Mouse (Mus musculus): ENCODE data around the gene Ascl5. TPM values are rescaled to one million over a fixed set of nuclear protein-coding genes. Genes with fewer than 3 reads are reported as not detected.

Ascl5 gene
- not detected for total RNA-seq (2021)
- long read RNA-seq, experiment 1 = 0 reads
- long read RNA-seq, experiment 2 = 0 reads

DNA sequence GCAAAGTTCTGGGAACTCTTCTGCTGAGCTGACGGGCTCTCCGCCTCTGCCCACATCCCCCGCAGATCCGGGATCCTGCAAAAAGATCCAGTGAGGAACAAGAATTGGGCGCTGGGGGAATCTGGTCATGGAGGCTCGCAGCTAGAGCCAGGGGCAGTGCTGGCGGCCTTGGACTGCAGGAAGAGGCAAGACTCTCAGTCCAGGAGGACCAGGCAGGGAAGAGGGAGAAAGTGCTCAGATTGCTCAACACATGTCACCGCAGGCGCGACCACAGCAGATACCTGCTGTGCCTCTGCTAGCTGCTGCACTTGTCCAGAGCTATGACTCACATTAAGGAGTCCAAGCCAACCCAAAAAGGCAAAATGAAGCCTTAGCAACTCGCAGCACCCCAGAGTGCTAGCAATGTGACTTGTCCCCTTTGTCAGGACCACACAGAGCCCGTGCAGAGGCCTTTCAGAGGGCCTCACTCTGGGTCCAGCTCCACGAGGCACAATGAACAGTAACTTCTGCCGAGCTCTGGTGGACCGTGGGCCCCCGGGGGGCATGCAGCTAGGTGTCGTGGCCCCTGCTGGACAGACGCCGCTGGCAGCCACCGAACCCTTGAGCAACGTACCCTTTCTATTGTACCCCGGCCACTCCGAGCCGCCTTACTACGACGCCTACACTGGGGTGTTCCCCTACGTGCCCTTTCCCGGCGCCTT lies at the start of gene Ascl5:
Gene Ascl5 (plus strand): TSS at position 493 of the 701 bp plus-strand sequence.
- no peak for DNase-seq
- intact Hi-C loops (cut with DNase I) = no loop called here

DNA sequence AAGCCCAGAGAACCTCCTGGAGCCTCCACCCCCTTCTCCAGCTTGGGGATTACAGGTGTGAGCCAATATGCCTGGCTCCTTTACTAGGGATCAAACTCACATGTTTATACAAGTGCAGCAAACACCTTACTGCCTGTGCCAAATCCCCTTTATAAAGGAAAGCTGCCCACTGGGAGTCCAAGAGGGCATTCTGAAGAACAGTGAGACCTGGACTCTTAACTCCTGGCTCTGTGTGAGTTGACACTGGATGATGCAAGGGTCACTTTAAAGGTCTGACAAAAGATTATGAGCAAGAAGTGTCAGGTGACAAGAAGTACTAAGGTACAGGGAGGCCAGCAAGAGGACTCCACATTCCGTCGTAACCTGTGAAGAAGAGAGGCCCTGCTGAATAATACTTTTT lies 49.2 kb upstream of the Ascl5 start:
- no peak for DNase-seq
- intact Hi-C loops (cut with DNase I) = no loop called here

DNA sequence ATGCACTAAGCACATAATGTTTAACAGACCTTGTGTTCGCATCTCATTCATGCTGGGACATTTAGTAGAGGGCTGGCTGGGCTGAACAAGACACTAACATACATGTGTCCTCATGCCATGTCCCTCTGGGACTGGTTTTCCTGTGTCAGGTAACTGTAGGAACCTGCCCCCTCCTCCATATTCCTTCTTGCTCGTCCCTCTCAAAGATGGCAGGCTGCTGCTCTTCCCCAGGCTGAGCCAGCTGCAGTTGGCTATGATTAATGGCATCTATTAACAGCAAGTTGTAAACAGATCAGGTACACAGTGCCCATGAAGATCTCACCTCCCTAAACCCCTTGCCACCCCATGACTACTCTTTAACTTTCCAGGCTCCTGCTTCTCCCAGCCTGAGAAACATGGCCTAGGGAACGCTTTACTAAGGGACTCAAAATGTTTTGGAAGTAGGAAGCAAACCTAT lies 44.3 kb upstream of the Ascl5 start, which contains the start of gene Igfn1:
Gene Igfn1 (minus strand): TSS at position 51 of the 457 bp plus-strand sequence.
- DNase-seq = no peak
- intact Hi-C loops (cut with DNase I) = no loop called here

DNA sequence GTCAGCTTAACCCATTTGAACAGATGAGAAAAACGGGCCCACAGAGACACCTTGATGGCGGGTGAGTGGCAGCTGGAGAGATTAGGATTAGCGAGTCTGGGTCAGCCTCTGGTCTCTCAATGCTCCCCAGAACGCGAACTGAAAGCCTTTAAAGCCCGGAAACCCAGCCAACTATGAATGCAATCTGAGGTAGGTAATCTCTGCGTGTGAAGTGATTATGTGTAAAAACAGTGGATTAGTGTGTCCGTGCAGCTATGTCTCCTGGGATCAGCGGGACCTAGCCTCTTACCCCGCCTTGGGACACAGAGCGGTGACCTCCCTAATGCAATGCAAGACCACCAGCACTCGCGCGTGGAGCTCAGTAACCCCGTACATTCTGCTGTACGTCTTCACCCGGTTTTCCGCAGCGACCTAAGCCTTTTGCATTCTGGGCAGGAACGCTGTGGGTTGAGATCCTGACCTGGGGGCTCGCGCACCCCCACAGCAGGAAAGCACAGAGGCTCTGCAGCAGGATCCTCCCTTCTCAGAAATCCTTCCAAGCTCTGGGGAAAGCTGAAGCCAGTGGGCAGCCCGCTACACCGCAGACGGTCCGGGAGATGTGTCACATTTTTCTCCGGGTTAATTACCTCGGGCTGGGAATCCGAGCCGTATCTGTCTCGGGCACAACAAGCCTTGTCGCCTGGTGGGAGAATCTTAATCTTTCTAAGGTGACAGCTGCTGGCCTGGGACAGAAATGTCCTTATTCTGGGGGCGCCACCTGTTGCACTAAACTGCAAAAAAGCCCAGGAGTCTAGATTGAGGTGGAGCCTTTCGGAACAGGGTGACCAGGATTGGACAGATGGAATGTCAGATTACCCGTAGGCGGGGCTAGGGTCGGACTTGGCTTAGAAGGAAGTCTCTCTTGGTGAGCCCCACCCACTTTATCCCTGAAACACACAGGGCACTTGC lies 43.1 kb upstream of the Ascl5 start, which contains the start of gene Tmem9:
Gene Tmem9 (plus strand): TSS at position 940 of the 948 bp plus-strand sequence.
- DNase-seq = peak; percentile 77 to 78
- intact Hi-C loops (cut with DNase I) = no loop called here

DNA sequence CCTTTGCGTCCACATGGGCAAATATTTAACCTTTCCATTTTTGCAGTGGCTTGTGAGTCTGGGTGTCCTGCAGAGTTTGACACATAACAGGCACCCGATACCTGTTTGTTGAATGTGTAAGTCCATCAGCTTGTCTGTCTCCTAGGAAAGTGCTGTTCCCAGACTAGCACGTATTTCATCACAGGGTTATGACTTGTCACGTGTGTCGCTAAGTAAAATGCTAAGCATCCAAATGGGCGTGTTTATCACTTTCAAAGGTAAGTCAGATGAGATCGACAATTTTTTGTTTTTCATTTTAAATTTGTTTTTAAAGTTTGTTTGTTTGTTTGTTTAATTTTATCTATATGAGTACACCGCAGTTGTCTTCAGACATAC lies 42.5 kb upstream of the Ascl5 start:
- intact Hi-C loops (cut with DNase I) = no loop called here

DNA sequence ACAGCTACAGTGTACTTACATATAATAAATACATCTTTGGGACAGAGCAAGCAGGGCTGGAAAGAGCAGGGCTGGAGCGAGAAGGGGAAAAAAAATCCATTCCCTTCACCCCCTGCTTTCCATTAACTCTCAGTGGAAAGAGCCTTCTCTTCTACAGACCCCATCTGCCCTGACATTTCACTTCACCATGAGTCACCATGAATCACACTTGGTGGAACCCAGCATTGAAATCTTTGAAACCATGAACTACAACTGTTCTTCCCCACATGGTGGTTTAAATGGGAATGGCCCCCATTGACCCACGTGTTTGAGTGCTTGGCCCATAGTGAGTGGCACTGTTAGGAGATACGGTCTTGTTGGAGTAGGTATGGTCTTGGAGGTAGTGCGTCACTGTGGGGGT lies 40.4 kb upstream of the Ascl5 start:
- DNase-seq = no peak
- intact Hi-C loops (cut with DNase I) = loop anchor here (5.0 kb wide), 1 partner anchor 53 kb away; no protein-coding TSS in a partner anchor

More for the DNA sequence above, 42.5 kb upstream of the Ascl5 start:
- no peak for DNase-seq

DNA sequence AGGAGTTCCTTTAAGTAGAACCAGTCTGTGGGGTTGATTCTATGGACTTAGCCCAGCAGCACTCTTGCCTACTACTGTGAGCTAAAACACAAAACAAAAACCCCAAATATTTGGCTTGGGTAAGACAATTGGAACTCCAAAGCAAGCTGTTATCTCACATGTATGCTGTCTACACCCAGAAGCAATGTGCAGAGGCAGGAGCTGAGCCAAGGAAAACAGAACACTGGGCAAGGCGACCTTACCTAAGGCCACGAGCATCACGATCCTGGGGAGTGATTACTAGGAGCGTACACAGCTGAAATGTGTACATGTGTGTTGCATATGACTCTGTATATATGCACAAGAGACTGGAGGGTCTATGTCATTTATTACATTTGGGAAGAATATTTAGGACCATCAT lies 37.1 kb upstream of the Ascl5 start:
- intact Hi-C loops (cut with DNase I) = loop anchor here (5.0 kb wide), 1 partner anchor 56 kb away; no protein-coding TSS in a partner anchor
- DNase-seq = no peak

DNA sequence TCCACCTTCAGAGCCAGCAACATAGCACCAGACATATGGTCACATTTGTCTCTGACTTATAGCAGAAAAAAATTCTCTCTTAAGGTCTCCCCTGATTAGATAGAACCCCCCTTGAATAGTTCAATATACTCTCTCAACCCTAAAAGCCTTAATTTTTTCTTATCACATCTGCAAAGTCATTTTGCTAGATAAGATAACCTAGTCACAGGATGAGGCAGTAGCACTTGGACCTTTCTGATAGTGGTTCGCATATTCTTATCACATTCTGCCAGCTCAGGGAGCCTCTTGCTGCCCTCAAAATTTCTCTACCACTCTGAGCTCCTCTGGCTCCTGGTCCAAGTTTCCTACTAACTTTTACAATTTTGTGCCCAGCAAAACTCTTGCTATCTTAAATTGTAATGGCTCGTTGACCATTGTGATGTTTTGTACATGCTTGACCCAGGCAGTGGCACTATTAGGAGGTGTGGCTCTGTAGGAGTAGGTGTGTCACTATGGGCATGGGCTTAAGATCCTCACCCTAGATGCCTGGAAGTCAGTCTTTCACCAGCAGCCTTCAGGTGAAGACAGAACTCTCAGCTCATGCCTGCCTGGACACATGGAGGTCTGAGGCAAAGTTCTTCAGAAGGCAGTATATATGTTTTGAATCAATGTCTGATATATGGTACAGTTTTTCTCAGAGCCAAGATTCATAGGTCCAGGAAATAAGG lies 35.7 kb upstream of the Ascl5 start:
- intact Hi-C loops (cut with DNase I) = loop anchor here (5.0 kb wide), 1 partner anchor 58 kb away; no protein-coding TSS in a partner anchor
- DNase-seq = no peak

DNA sequence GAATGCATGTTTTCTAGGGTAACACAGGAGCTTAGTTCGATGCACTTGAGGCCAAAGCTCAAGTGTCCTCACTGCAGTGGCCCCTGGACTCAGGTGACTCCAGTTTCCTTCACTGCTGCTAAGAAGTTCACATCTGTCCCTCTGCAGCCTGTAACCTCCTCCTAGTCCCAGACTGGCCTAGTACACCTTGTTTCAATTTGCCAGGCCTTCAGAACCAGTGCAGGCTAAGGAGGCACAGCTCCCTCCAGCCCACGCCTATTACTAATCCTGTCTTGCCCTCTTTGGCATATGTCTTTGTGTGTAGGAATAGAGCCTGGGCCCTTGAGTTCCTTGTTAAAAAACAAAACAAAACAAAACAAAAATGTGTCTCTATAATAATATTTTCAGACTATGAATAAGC lies 33.3 kb upstream of the Ascl5 start:
- intact Hi-C loops (cut with DNase I) = no loop called here
- no peak for DNase-seq

DNA sequence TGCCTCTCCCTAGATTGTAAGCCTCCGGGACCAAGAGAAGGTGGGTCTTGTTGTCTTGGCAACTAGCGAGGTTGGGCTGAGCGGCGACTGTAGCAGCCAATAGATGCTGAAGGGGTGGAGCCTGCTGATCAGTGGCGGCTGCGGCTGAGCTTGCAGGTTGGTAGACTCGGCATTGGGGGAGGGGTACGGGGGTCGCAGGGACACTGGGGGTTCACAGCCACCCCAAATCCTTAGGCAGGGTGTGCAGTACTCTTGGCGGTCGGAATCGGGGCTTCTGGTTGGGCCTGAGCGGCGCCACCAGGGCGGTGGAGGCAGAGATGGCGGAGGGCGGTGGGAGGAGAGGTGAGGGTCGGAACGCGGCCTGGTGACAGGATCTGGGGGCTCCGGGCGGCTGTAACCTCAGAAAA lies 32.7 kb upstream of the Ascl5 start:
- DNase-seq = peak; percentile 82 to 89
- intact Hi-C loops (cut with DNase I) = no loop called here

DNA sequence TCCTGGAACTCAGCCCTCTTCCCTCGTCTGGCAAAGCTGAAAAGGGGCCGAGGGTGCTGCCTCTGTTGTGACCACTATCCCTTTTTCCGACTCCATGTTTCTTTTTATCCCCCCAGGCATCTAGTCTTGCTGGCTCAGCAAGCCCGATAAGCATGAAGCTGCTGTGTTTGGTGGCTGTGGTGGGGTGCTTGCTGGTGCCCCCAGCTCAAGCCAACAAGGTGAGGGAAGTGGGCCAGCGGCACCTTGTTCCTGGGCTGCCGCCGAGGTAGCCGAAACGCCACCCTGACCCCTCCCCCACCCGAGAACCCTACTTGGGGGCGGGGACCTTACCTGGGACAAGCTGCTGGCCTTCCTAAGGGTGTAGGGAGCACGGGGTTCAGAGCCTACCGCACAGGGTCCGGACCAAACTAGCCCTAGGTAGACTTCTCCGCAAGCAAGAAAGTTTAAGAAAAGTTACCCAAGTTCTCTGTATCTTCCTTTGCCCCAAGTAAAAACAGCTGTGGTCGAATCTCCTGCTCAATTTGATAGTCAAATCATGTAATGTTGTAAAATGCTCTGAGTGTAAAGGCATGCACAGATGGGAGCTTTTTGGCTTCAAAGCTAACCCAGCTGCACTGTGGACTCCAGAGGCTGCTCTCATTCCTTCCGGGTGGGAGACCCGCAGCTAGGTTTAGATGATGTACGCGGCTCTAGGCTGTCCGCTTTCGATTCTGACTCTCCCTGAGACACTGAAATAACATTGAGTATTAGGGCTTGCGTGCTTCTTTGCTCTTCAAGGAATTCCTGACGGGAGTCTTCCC lies 32.0 kb upstream of the Ascl5 start:
- intact Hi-C loops (cut with DNase I) = no loop called here
- no peak for DNase-seq

DNA sequence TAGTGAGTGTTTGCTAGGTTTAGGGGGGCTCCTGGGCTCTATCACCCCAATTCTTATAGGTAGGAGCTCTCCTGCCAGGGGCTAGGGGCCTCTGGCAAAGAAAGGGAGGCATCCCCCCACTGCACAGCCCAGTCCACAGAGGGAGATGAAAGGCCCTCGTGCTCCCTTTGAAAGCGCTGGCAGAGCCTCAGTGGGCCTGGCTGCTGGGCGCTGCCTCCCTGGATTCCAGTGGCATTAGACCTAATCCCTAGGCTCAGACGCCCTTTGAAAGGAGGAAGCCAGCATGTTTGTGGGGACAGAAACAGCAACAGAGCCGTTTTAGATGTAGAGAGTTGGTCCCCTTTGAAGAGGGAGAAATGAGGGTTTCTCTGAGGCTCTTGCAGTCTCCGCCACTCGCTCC lies 20.4 kb upstream of the Ascl5 start:
- no peak for DNase-seq
- intact Hi-C loops (cut with DNase I) = no loop called here

DNA sequence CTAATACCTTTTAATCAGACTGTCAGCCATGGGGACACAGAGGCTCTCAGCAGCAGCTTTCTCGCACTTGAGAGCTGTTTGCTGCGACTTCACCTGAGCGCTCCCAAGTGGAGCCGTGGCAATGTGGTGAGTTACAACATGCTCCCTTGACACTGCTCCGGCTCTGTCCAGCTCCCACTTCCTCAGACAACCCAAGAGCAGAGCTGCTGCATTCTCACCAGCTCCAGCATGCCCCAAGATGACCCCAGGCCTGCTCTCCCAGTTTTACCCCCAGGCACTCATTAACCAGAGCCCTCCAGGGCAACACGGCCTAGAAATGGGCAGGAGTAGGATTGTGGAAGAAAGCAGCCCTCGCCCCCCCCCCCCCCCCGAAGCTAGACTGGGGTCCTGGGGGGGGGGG lies 18.9 kb upstream of the Ascl5 start:
- intact Hi-C loops (cut with DNase I) = no loop called here
- no peak for DNase-seq

DNA sequence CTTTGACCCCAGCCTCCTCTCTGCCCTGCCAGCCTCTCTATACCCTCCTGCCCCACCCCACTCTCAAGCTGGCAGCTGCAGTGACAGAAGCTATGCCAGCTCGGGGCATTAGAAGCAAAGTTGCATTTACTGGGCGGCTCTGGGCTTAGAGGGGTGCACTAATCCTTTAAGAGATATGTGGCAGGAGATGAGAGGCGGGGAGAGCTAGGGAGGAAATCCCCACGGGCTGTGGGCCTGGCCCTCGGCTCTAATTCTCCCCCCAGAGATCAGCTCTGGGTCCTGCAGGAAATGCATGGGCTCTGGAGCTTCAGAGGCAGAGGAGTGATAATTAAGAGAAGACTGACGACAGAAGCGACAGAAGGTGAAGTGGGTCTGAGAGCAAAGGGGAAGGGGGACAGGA lies 17.6 kb upstream of the Ascl5 start:
- intact Hi-C loops (cut with DNase I) = no loop called here
- DNase-seq = no peak

DNA sequence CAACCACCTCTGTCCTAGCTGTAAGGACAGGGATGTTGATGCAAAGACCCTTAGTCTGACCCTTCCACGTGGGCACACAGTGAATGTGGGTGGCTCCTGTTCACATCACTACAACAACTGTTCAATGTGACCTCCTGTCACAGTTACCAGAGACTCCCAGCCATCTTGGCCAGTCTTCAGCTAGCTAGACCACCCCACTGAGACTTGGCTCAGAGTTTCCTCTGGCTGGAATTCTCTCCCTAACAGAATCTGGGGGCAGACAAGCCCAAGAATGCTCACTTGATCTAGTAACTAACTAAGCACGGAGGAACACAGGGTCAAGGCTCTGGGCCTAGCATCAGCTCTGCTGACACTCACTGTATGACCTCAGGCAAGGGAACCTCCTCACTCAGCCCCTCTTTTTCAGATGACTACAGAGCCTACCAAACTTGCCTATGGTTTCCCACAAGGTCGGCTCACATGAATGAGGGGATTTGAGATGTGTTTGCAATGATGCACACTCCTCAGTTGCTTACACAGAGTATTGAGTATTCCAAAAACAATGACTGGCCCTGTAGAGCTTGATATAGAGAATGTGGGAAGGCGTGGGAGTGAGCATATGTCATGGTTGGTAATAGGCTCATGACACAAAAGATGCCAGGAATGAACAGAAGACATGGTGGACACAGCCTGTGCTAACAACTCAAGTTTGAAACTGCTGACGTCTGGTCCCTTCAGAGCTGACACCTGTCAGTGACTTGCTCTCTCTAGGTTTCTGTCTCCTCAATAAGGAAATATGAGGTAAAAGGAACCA lies 11.7 kb upstream of the Ascl5 start:
- intact Hi-C loops (cut with DNase I) = no loop called here

DNA sequence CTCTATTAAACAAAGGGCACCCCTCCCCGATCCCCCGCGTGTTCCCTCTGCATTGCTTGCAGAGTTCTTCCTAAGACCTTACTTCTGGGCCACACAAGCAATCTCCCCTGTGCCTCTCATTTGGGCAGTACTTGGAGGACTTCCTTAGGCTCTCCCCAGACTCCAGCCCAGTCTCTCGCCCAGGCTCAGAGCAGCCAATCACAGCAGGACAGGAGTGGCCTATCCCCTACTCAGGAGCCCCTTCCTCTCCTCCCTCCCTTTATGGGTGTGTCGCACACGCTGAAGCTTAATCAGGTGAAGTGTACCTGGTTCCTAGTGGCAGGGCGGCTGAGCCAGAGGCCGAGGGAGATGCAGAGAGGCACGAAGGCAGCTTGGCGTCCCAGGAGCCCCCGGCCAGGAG lies 10.2 kb upstream of the Ascl5 start:
- intact Hi-C loops (cut with DNase I) = loop anchor here (5.0 kb wide), 1 partner anchor 83 kb away; no protein-coding TSS in a partner anchor
- DNase-seq = no peak

More for the DNA sequence above, 11.7 kb upstream of the Ascl5 start:
- DNase-seq = no peak

DNA sequence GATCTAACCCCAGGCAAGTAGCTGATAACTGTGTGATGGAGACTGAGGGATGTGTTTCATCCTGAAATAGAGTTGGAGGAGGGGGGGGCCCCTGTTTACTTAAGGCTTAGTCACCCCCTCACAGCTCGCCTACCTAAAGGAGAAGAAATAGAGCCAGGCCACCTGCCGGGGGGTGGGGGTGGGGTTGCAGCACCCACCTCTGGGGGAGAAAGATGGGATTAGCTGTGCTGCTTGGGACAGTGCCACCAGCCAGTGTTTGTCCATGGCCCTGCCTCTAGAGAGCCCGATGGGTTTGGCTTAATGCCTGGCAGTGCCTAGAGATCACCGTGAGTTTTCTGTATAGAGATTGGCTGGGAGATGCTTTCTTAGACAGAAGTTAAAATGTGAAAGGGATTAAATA lies 9.7 kb upstream of the Ascl5 start:
- intact Hi-C loops (cut with DNase I) = loop anchor here (5.0 kb wide), 1 partner anchor 84 kb away; no protein-coding TSS in a partner anchor

DNA sequence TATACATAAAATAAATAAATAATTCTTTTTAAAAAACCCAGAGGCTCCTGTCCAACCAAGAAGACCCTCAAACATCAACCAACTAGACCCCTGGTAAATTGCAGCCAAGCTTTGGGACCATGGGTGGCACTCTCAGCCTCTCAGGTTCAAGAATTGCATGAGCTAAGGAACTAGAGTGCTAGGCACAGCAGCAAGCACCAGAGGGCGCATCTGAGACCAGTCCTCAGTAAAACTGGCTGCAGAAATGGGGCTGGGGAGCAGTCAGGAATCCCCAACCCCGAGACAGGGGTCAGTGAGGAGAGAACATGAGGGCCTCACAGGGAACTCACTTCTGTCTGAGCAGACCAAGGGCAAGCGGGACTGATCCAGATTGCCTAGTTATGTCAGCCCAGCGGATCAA lies 4.8 kb upstream of the Ascl5 start:
- peak; percentile 33 to 35 for DNase-seq
- intact Hi-C loops (cut with DNase I) = loop anchor here (2.0 kb wide), 1 partner anchor 131 kb away; no protein-coding TSS in a partner anchor

More for the DNA sequence above, 9.7 kb upstream of the Ascl5 start:
- no peak for DNase-seq

DNA sequence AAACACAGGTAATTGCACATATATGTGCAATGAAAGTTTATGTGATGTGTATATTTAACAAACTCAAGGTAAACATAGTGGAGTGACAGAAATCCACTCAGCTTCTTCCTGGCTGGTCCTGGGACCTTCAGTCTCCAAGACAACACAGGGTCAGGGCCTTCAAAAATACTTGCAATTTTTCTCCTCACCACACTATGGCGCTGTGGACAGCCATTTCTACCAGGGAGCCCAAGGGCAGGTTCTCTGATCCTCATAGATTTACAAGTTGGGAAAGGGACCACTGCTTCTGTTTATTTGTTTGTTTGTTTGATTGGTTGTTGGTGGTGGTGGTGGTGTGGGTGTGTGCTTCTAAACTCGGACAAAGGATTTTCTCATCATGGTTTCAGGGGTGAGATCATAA lies 3.2 kb upstream of the Ascl5 start:
- no peak for DNase-seq
- intact Hi-C loops (cut with DNase I) = no loop called here
